Mouse (Mus musculus): ENCODE data around the gene Pigl. TPM values are rescaled to one million over a fixed set of nuclear protein-coding genes. Genes with fewer than 3 reads are reported as not detected.

The Pigl gene
- polyA plus RNA-seq, 1 experiment from 2014 or later, result 11.5 TPM

DNA sequence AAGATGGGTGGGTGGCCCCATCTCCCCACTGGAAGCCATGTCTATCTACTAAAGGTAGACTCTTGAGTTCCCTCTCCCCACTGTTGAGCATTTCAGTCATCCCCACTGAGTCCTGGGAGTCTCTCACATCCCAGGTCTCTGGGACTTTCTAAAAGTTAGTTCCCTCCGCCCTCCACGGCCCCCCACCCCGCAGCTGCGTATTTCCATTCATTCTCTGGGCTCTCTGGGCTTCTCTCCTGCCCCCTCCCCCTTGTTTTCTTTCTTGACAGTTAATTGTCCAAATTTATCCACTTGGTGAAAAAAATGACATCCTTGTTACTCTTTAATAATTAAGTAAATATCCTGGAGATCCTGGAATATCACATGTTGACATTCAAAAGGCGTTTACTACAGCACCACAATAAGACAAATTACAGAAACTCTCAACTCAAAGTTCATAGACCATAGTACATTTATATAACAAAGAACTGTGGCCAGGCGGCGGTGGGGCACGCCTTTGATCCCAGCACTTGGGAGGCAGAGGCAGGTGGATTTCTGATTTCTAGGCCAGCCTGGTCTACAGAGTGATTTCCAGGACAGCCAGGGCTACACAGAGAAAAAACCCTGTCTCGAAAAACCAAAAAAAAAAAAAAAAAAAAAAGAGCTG is 17.5 kb upstream of the Pigl start:
- no peak for ATAC-seq (ENCODE audit: insufficient read depth)
- Histone ChIP-seq H3K9me3 (ENCODE audit: low read depth, low read length) (no peaks in the 10 kb centered on the region), H3K4me3 (ENCODE audit: low read depth, low read length) (no peak overlapping the region), H3K27ac (ENCODE audit: low read depth) (no peak overlapping the region), H3K4me2 (no peak overlapping the region), H3K27me3 (ENCODE audit: insufficient read depth, low read length) (no peaks in the 10 kb centered on the region), H3K9ac (no peak overlapping the region), H3K4me1 (ENCODE audit: insufficient read depth) (no peaks in the 10 kb centered on the region), H3K36me3 (ENCODE audit: insufficient read depth) (peaks cover 19% of the 10 kb centered on the region)
- DNase-seq, result no peak
- 92% methylated on average over 9 of the region's 9 CpGs for WGBS
- TF ChIP-seq CTCF (IDR thresholded peaks at IDR 0.05; ENCODE audit: low read depth), result no peak

GRCm38 (mm10) chr11:62445799-62446198 is 12.5 kb upstream of the Pigl start:
- H3K9ac ChIP-seq, result no peak overlapping the region
- TF ChIP-seq CTCF (IDR thresholded peaks at IDR 0.05; ENCODE audit: low read depth), result no peak
- no peak overlapping the region for H3K4me3 ChIP-seq (ENCODE audit: low read depth, low read length)
- no peak for DNase-seq
- 92% methylated on average over 3 of the region's 3 CpGs for WGBS
- no peak overlapping the region for H3K27ac ChIP-seq (ENCODE audit: low read depth)
- no peaks in the 10 kb centered on the region for H3K4me1 ChIP-seq (ENCODE audit: insufficient read depth)
- ATAC-seq (ENCODE audit: insufficient read depth), result no peak
- no peaks in the 10 kb centered on the region for H3K9me3 ChIP-seq (ENCODE audit: low read depth, low read length)
- H3K36me3 ChIP-seq (ENCODE audit: insufficient read depth), result peaks cover 10% of the 10 kb centered on the region; the same call in 1 of the 2 replicates
- H3K4me2 ChIP-seq, result no peak overlapping the region
- H3K27me3 ChIP-seq (ENCODE audit: insufficient read depth, low read length), result no peaks in the 10 kb centered on the region

- DNase-seq (no peak), ATAC-seq (ENCODE audit: insufficient read depth) (no peak)
- Histone ChIP-seq H3K27ac (ENCODE audit: low read depth) (no peak overlapping the region), H3K4me2 (no peak overlapping the region), H3K9me3 (ENCODE audit: low read depth, low read length) (no peaks in the 10 kb centered on the region), H3K4me1 (ENCODE audit: insufficient read depth) (no peaks in the 10 kb centered on the region), H3K9ac (no peak overlapping the region), H3K36me3 (ENCODE audit: insufficient read depth) (peaks cover 16% of the 10 kb centered on the region; the same call in 1 of the 2 replicates), H3K4me3 (ENCODE audit: low read depth, low read length) (no peak overlapping the region), H3K27me3 (ENCODE audit: insufficient read depth, low read length) (no peaks in the 10 kb centered on the region)
- no peak for TF ChIP-seq CTCF (IDR thresholded peaks at IDR 0.05; ENCODE audit: low read depth)
- WGBS, result 84% methylated on average over 6 of the region's 6 CpGs
Measured at GRCm38 (mm10) chr11:62448971-62449370, 9.3 kb upstream of the Pigl start.

GRCm38 (mm10) chr11:62455193-62455592 is 3.1 kb upstream of the Pigl start:
- H3K9ac ChIP-seq, result no peak overlapping the region; the same call in 1 of the 2 replicates
- DNase-seq (no peak), ATAC-seq (ENCODE audit: insufficient read depth) (no peak)
- H3K36me3 ChIP-seq (ENCODE audit: insufficient read depth), result peaks cover 6% of the 10 kb centered on the region; the same call in 1 of the 2 replicates
- H3K4me3 ChIP-seq (ENCODE audit: low read depth, low read length), result peak overlapping the region; percentile 92; the same call in 1 of the 2 replicates
- H3K9me3 ChIP-seq (ENCODE audit: low read depth, low read length), result no peaks in the 10 kb centered on the region
- no peaks in the 10 kb centered on the region for H3K4me1 ChIP-seq (ENCODE audit: insufficient read depth)
- 38% methylated on average over 1 of the region's 1 CpGs for WGBS
- no peaks in the 10 kb centered on the region for H3K27me3 ChIP-seq (ENCODE audit: insufficient read depth, low read length)
- no peak overlapping the region for H3K27ac ChIP-seq (ENCODE audit: low read depth)
- peak overlapping the region; percentile 86 for H3K4me2 ChIP-seq
- TF ChIP-seq CTCF (IDR thresholded peaks at IDR 0.05; ENCODE audit: low read depth), result no peak

DNA sequence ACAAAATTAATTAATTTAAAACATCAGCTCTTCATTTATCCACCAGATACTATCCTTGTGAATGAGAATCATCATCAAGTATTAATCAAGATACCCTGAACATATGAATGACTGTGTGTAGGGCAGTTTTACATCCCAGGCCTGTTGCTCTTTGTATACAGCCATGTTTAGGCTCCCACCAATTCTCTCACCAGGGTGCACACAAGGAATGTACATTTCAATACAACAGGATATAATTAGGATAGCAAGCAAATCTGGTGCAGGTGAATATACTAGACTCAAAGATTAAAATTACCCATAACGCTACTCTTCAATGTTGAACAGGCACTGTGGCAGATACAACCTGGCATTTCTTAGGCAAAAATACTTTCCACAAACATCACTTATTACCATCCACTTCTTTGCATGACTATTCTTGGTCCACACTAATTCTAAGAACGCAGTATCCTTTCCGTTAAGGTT is 2.2 kb upstream of the Pigl start:
- Histone ChIP-seq H3K9ac (peak overlapping the region; percentile 98), H3K4me2 (peak overlapping the region; percentile 86), H3K4me3 (ENCODE audit: low read depth, low read length) (peak overlapping the region; percentile 92), H3K27me3 (ENCODE audit: insufficient read depth, low read length) (no peaks in the 10 kb centered on the region), H3K36me3 (ENCODE audit: insufficient read depth) (peaks cover 3% of the 10 kb centered on the region; the same call in 1 of the 2 replicates), H3K4me1 (ENCODE audit: insufficient read depth) (no peaks in the 10 kb centered on the region), H3K9me3 (ENCODE audit: low read depth, low read length) (no peaks in the 10 kb centered on the region), H3K27ac (ENCODE audit: low read depth) (peak overlapping the region; percentile 98; the same call in 1 of the 2 replicates)
- 9% methylated on average over 3 of the region's 3 CpGs for WGBS
- ATAC-seq (ENCODE audit: insufficient read depth) (no peak), DNase-seq (no peak)
- no peak for TF ChIP-seq CTCF (IDR thresholded peaks at IDR 0.05; ENCODE audit: low read depth)

GRCm38 (mm10) chr11:62456483-62457172 is 1.6 kb upstream of the Pigl start:
- Histone ChIP-seq H3K36me3 (ENCODE audit: insufficient read depth) (no peaks in the 10 kb centered on the region), H3K4me2 (peak overlapping the region; percentile 86), H3K9me3 (ENCODE audit: low read depth, low read length) (no peaks in the 10 kb centered on the region), H3K9ac (peak overlapping the region; percentile 98), H3K27ac (ENCODE audit: low read depth) (peak overlapping the region; percentile 98), H3K4me3 (ENCODE audit: low read depth, low read length) (peak overlapping the region; percentile 92), H3K4me1 (ENCODE audit: insufficient read depth) (no peaks in the 10 kb centered on the region), H3K27me3 (ENCODE audit: insufficient read depth, low read length) (no peaks in the 10 kb centered on the region)
- WGBS, result under 1% methylated on average over 41 of the region's 42 CpGs
- TF ChIP-seq CTCF (IDR thresholded peaks at IDR 0.05; ENCODE audit: low read depth), result no peak; the same call in 1 of the 2 replicates
- DNase-seq (peak; percentile 59), ATAC-seq (ENCODE audit: insufficient read depth) (peak; percentile 80)

DNA sequence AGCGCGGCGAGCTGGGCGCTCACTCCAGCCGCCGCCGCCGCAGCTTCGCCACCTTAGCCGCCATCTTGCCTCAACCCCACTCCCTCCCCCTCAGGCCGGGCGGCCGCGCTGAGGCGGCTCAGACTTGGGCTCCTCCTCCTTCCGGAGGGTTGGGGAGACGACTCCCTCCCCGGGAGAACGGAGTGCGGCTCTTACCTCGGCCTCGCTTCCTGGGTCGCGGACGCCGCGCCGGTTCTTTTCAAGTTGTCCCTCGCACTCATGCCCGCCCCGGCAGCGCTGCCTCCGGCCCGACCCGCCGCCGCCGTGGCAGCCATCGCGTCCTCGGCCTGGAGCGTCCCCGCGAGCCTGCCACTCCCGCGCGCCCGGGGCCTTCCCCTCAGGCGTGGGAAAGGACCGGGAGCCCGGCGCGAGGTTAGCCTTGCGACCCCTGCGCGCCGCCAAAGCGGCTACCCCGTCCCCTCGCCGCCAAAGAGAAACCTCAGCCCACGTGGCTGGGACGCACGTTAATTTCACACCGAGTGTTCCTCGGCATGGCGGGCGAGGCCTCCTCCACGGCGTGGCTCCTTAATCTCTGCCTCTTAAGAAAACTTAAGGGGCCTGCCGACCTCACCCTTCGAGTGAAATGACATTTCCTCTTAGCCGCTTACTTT is 894 bp upstream of the Pigl start:
- under 1% methylated on average over 69 of the region's 73 CpGs for WGBS

More for the DNA sequence above, 894 bp upstream of the Pigl start:
- peak; percentile 94 for DNase-seq
- H3K4me2 ChIP-seq, result peak overlapping the region; percentile 86
- no peaks in the 10 kb centered on the region for H3K9me3 ChIP-seq (ENCODE audit: low read depth, low read length)
- peak overlapping the region; percentile 98 for H3K9ac ChIP-seq
- TF ChIP-seq CTCF (IDR thresholded peaks at IDR 0.05; ENCODE audit: low read depth), result 0 out of 2 replicates have a peak, but pooled peaks have one; percentile 9
- no peaks in the 10 kb centered on the region for H3K4me1 ChIP-seq (ENCODE audit: insufficient read depth)
- H3K27ac ChIP-seq (ENCODE audit: low read depth), result peak overlapping the region; percentile 98
- no peaks in the 10 kb centered on the region for H3K27me3 ChIP-seq (ENCODE audit: insufficient read depth, low read length)
- peak overlapping the region; percentile 92 for H3K4me3 ChIP-seq (ENCODE audit: low read depth, low read length)
- no peaks in the 10 kb centered on the region for H3K36me3 ChIP-seq (ENCODE audit: insufficient read depth)
- peak; percentile 97 for ATAC-seq (ENCODE audit: insufficient read depth)

Data from lung, embryonic 14.5 days (tissue).